Mouse (Mus musculus) skeletal muscle tissue, adult 2 months (tissue): ENCODE measurements around the gene Amelx.

Source experiments
- DNase-seq: peaks from one replicate; pipeline ENCODE4 v3.0.0-alpha.2; 2012; ENCODE audit warnings: low read depth, low spot score

Amelx gene

DNA sequence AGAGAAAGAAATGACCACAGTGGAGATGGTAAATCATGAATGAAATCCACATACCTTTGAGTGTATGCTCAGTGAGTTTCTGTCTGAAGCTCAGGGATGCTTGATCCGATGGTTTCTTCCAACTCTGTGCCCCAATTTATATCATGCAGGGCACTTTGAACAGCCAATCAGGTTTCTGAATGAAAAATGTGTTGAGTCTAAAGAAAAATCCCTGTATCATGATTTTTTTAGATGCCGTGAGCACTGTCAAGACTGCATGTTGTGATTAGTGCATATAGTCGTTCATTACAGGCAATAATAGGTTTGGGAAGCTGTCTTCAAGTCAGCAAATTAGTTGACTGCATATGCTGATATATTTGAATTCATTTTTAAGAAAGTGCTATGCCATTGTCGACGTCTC lies at the start of gene Amelx:
TSS of gene Amelx (minus strand) at position 101 of the 400 bp plus-strand sequence.
- no peak for DNase-seq

DNA sequence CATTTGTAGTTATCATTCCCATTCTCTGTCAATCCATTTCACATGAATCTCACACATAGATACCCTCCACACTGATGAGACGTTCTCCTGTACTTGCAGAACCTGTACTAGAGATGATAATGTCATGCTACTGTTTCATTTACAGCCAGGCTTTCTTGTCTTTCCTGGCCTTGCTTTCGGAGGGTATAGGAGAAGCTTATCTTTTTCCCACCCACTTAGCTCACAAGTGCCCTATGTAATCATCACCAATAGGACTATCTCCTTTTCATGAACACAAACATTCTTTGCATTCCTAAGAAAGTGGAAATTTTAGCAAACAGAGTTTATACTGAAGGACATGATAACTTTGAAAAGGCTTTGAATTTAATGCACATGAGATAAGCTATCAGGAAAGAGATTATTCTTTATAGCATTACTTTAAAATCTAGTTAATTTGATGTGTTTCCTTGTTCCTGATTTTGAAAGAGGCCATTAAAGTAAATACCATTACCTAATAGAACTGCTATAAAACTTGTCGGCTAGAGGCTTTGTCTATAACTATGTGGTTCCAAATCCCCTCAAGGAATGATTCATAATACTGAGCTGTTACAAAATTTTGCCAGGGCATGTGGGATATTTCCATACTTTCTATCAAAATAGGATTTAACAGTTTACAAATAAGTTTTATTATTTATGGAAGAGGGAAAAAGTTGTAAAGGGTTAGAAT lies 35.5 kb upstream of the Amelx start:
- no peak for DNase-seq

GRCm38 (mm10) chrX:169220064-169220463 lies 33.1 kb upstream of the Amelx start:
- DNase-seq = no peak

DNA sequence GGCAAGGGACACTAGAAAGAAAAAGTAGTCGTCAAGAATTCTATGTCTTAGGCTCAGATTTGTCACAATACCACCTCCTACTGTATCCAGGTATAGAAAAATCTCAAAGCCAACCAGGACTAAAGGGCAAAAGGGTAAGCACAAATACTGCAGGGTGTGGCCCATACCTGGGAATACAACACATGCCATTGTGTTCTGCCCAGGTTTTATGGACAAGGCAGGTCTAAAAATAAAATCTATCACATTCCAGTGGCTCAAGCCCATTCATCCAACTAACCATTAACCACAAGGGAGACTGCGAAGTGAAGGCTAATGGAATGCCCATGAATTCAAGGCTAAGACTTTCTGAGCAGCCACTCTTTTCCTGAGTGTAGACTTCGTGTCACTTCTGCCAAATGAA lies 23.0 kb upstream of the Amelx start:
- no peak for DNase-seq

GRCm38 (mm10) chrX:169178634-169179033 lies 8.4 kb downstream of the Amelx start:
- DNase-seq = peak; percentile 3

GRCm38 (mm10) chrX:169173796-169174195 lies 13.2 kb downstream of the Amelx start:
- DNase-seq = peak; percentile 21

GRCm38 (mm10) chrX:169170981-169171380 lies 16.0 kb downstream of the Amelx start:
- DNase-seq = peak; percentile 4

GRCm38 (mm10) chrX:169158385-169158784 lies 28.6 kb downstream of the Amelx start:
- no peak for DNase-seq

DNA sequence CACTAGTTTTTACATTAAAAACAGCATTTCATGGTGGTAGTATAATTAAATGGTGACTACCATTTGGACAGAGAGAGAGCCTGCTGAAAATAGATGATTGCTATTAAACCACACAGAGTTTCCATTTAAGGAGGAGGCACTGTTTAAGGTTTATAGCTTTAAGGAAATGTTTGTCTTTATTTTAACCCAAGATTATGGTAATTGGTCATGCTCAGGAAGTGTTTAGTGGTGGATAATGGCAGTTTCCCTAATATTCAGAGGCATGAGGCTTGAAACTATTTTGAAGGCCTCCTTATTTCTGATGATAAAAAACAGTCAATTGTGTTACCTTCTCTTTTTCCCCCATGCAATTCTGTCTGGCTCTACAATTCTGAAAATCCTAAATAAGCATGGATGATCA lies 33.2 kb downstream of the Amelx start:
- DNase-seq = no peak

GRCm38 (mm10) chrX:169140467-169140866 lies 46.5 kb downstream of the Amelx start:
- DNase-seq = no peak

DNA sequence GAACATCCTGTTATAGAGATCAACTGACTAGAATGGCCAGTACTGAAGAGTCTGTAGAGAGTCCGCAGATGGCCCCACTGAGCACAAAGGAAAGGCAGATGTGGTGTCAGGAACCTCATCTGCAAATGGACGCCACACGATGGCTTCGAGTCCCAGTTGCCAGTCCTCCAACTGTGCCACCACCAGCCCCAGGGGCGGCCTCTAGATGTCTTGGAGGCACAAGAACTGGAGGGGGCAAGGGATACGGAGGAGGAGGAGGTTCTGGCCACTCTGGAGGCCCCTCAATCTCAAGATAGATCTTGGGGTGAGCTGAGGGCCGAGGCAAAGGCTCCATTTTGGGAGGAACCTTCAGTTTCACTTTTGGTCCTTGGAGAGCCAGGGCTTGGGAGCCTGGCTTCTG lies 47.2 kb downstream of the Amelx start:
- DNase-seq = no peak
